In genomic region chr9:37512097-37512496, GRCm38 (mm10) we compare ENCODE assay signal across 15 mouse cellular contexts. TPM values are rescaled to one million over a fixed set of nuclear protein-coding genes. Genes with fewer than 3 reads are reported as not detected.
DNase-seq lines count a peak whose midpoint lies in the region; ATAC-seq and TF ChIP-seq lines count a peak whose summit lies in the region.
"Had no signal": no experiment of that assay in that cellular context is flagged by ENCODE, and none has a peak within 500 bp of the region (broad histone marks: within the 10 kb centered on the region; RNA-seq: fewer than 3 reads in every experiment).

No protein-coding gene starts in this region.

- H3K4me1 ChIP-seq in hindbrain, postnatal 0 days (ENCODE audit: insufficient read depth, low read length), result no peaks in the 10 kb centered on the region; the same call in 1 of the 2 replicates
- no peaks in the 10 kb centered on the region for H3K4me1 ChIP-seq in hindbrain, embryonic 11.5 days (replicated peaks; ENCODE audit: control insufficient read depth, insufficient read depth, low read length)
- H3K4me1 ChIP-seq in lung, postnatal 0 days (ENCODE audit: insufficient read depth, low read depth, low read length), result no peaks in the 10 kb centered on the region
- peaks cover under 1% of the 10 kb centered on the region for H3K4me1 ChIP-seq in bone marrow, adult 2 months (ENCODE audit: control insufficient read depth, insufficient read depth, low read length)

- no peak for TF ChIP-seq EP300 in lung, postnatal 0 days (IDR thresholded peaks at IDR 0.05)

- no peaks in the 10 kb centered on the region for H3K27me3 ChIP-seq in hindbrain, postnatal 0 days (ENCODE audit: insufficient read depth, low read length)
- no peaks in the 10 kb centered on the region for H3K27me3 ChIP-seq in hindbrain, embryonic 11.5 days (ENCODE audit: control insufficient read depth, insufficient read depth, low read length)
- no peaks in the 10 kb centered on the region for H3K27me3 ChIP-seq in lung, postnatal 0 days (replicated peaks; ENCODE audit: insufficient read depth, low read length)
- H3K27me3 ChIP-seq: heart, embryonic 12.5 days; kidney, embryonic 15.5 days had no signal

- no peak overlapping the region for H3K27ac ChIP-seq in hindbrain, postnatal 0 days
- H3K27ac ChIP-seq in hindbrain, embryonic 11.5 days (ENCODE audit: low read depth, low read length), result no peak overlapping the region
- H3K27ac ChIP-seq in lung, postnatal 0 days (ENCODE audit: low read length), result no peak overlapping the region
- H3K27ac ChIP-seq in bone marrow, adult 2 months (ENCODE audit: control insufficient read depth, insufficient read depth, low read depth, low read length, poor library complexity), result no peak overlapping the region
- H3K27ac ChIP-seq: forebrain, embryonic 10.5 days; hindbrain, embryonic 14.5 days; kidney, embryonic 15.5 days had no signal

- H3K9me3 ChIP-seq in hindbrain, postnatal 0 days (ENCODE audit: low read length), result no peaks in the 10 kb centered on the region
- no peaks in the 10 kb centered on the region for H3K9me3 ChIP-seq in hindbrain, embryonic 11.5 days (ENCODE audit: control insufficient read depth, low read length)
- H3K9me3 ChIP-seq in lung, postnatal 0 days (ENCODE audit: low read length), result no peaks in the 10 kb centered on the region
- H3K9me3 ChIP-seq: forebrain, embryonic 10.5 days; heart, embryonic 12.5 days; kidney, embryonic 15.5 days had no signal

- 0 out of 2 replicates have a peak, but pooled peaks have one; percentile 3 for TF ChIP-seq CTCF in hindbrain, postnatal 0 days (IDR thresholded peaks at IDR 0.05; ENCODE audit: low read depth)
- peak; percentile 45 for TF ChIP-seq CTCF in lung, postnatal 0 days (IDR thresholded peaks at IDR 0.05)
- 0 out of 2 replicates have a peak, but pooled peaks have one; percentile 14 for TF ChIP-seq CTCF in bone marrow, adult 2 months (IDR thresholded peaks at IDR 0.05; ENCODE audit: control insufficient read depth, insufficient read depth, low read length)

- no peak for DNase-seq in hindbrain, postnatal 0 days (ENCODE audit: low spot score)
- no peak for DNase-seq in hindbrain, embryonic 11.5 days (ENCODE audit: low spot score)
- no peak for DNase-seq in lung, postnatal 0 days (ENCODE audit: low spot score)
- DNase-seq in lung, postnatal 4 days, result no peak
- DNase-seq in neural tube, embryonic 10.5 days (ENCODE audit: extremely low spot score, low spot score), result no peak
- DNase-seq: cerebellum, postnatal 10 days; layer of hippocampus, adult 9-11 months; thymus, postnatal 25 days had no signal

- no peak for TF ChIP-seq POLR2A in bone marrow, adult 2 months (IDR thresholded peaks at IDR 0.05; ENCODE audit: borderline replicate concordance, control insufficient read depth, low read depth, low read length)

- no peaks in the 10 kb centered on the region for H3K36me3 ChIP-seq in hindbrain, postnatal 0 days (ENCODE audit: insufficient read depth, low read length)
- no peaks in the 10 kb centered on the region for H3K36me3 ChIP-seq in hindbrain, embryonic 11.5 days (ENCODE audit: control insufficient read depth, insufficient read depth, low read length)
- no peaks in the 10 kb centered on the region for H3K36me3 ChIP-seq in lung, postnatal 0 days (ENCODE audit: insufficient read depth, low read length)
- H3K36me3 ChIP-seq: heart, embryonic 12.5 days; kidney, embryonic 15.5 days had no signal

- H3K4me3 ChIP-seq in hindbrain, postnatal 0 days (ENCODE audit: low read length), result no peak overlapping the region
- no peak overlapping the region for H3K4me3 ChIP-seq in hindbrain, embryonic 11.5 days (ENCODE audit: low read depth, low read length)
- no peak overlapping the region for H3K4me3 ChIP-seq in lung, postnatal 0 days (ENCODE audit: low read depth, low read length)
- no peak overlapping the region for H3K4me3 ChIP-seq in bone marrow, adult 2 months (replicated peaks; ENCODE audit: control insufficient read depth, low read depth, low read length)
- H3K4me3 ChIP-seq: forebrain, embryonic 10.5 days; heart, embryonic 12.5 days; kidney, embryonic 15.5 days had no signal

- no peak overlapping the region for H3K4me2 ChIP-seq in hindbrain, postnatal 0 days (ENCODE audit: low read depth, low read length)
- no peak overlapping the region for H3K4me2 ChIP-seq in hindbrain, embryonic 11.5 days (replicated peaks; ENCODE audit: low read depth, low read length)
- H3K4me2 ChIP-seq in lung, postnatal 0 days (replicated peaks; ENCODE audit: low read depth, low read length), result no peak overlapping the region
- H3K4me2 ChIP-seq: heart, embryonic 12.5 days; hindbrain, embryonic 14.5 days; kidney, embryonic 15.5 days had no signal

- ATAC-seq in hindbrain, postnatal 0 days, result no peak
- no peak for ATAC-seq in hindbrain, embryonic 11.5 days (ENCODE audit: low FRiP score)
- ATAC-seq in lung, postnatal 0 days, result no peak
- no peak for ATAC-seq in monocyte, adult 5-6 weeks (replicated peaks; ENCODE audit: insufficient number of reproducible peaks, low FRiP score, low TSS enrichment, poor library complexity, severe bottlenecking)

- no peak overlapping the region for H3K9ac ChIP-seq in hindbrain, postnatal 0 days (replicated peaks; ENCODE audit: low read length)
- no peak overlapping the region for H3K9ac ChIP-seq in hindbrain, embryonic 11.5 days (ENCODE audit: low read depth, low read length)
- H3K9ac ChIP-seq in lung, postnatal 0 days (replicated peaks; ENCODE audit: low read depth), result no peak overlapping the region
- H3K9ac ChIP-seq: heart, embryonic 12.5 days; hindbrain, embryonic 14.5 days; kidney, embryonic 15.5 days had no signal

- 89% methylated on average over 2 of the region's 2 CpGs for WGBS in hindbrain, postnatal 0 days
- WGBS in hindbrain, embryonic 11.5 days, result 97% methylated on average over 2 of the region's 2 CpGs
- 92% methylated on average over 2 of the region's 2 CpGs for WGBS in lung, postnatal 0 days
- WGBS in bone marrow, adult 2 months, result 79% methylated on average over 2 of the region's 2 CpGs

RNA-seq across cellular contexts. Expression of gene Esam, which starts 15.8 kb away (rescaled TPM):
- 34.2 and 43.7 TPM in 2 replicates for total RNA-seq in hindbrain, postnatal 0 days (2014; rRNA removed)
- polyA plus RNA-seq in hindbrain, postnatal 0 days (2015; fragmentation: Nextera tagmentation; extraction: Ambion mirVana), result 36.1 and 37.9 TPM in 2 replicates
- polyA plus RNA-seq in hindbrain, embryonic 11.5 days (2014; fragmentation: Nextera tagmentation; extraction: Ambion mirVana), result 29.1 and 31.2 TPM in 2 replicates
- 256 and 260 TPM in 2 replicates for polyA plus RNA-seq in lung, postnatal 0 days (2015; fragmentation: Nextera tagmentation; extraction: Ambion mirVana)
- 10.8 and 13.7 TPM in 2 replicates for polyA plus RNA-seq in bone marrow, adult 2 months (2011; ENCODE audit: insufficient read depth, insufficient read length, low replicate concordance, missing spikeins)
- 3.2 TPM in 1 of 3 replicates, not detected in the others for total RNA-seq in monocyte, adult 5-6 weeks (2017)

RNA-seq across cellular contexts. Expression of gene Msantd2, which starts 23.0 kb away (rescaled TPM):
- total RNA-seq in hindbrain, postnatal 0 days (2014; rRNA removed), result 20.0 and 34.0 TPM in 2 replicates
- 16.1 and 17.8 TPM in 2 replicates for polyA plus RNA-seq in hindbrain, postnatal 0 days (2015; fragmentation: Nextera tagmentation; extraction: Ambion mirVana)
- 41.1 and 42.3 TPM in 2 replicates for polyA plus RNA-seq in hindbrain, embryonic 11.5 days (2014; fragmentation: Nextera tagmentation; extraction: Ambion mirVana)
- 12.1 and 12.2 TPM in 2 replicates for polyA plus RNA-seq in lung, postnatal 0 days (2015; fragmentation: Nextera tagmentation; extraction: Ambion mirVana)
- polyA plus RNA-seq in bone marrow, adult 2 months (2011; ENCODE audit: insufficient read depth, insufficient read length, low replicate concordance, missing spikeins), result 11.2 and 29.1 TPM in 2 replicates
- 20.9 to 44.1 TPM (median 28.5 TPM) in 3 replicates for total RNA-seq in monocyte, adult 5-6 weeks (2017)

RNA-seq across cellular contexts. Expression of gene Vsig2, which starts 27.0 kb away (rescaled TPM):
- total RNA-seq in hindbrain, postnatal 0 days (2014; rRNA removed), result 3.0 and 3.9 TPM in 2 replicates
- 1.3 and 1.6 TPM in 2 replicates for polyA plus RNA-seq in hindbrain, postnatal 0 days (2015; fragmentation: Nextera tagmentation; extraction: Ambion mirVana)
- 0.80 and 0.85 TPM in 2 replicates for polyA plus RNA-seq in hindbrain, embryonic 11.5 days (2014; fragmentation: Nextera tagmentation; extraction: Ambion mirVana)
- 85.6 and 94.9 TPM in 2 replicates for polyA plus RNA-seq in lung, postnatal 0 days (2015; fragmentation: Nextera tagmentation; extraction: Ambion mirVana)
- 4.0 and 12.2 TPM in 2 replicates for polyA plus RNA-seq in bone marrow, adult 2 months (2011; ENCODE audit: insufficient read depth, insufficient read length, low replicate concordance, missing spikeins)
- total RNA-seq in monocyte, adult 5-6 weeks (2017), result not detected in 3 replicates
- polyA plus RNA-seq: embryonic facial prominence, embryonic 11.5 days had no signal

RNA-seq across cellular contexts. Expression of gene Nrgn, which starts 40.6 kb away (rescaled TPM):
- total RNA-seq in hindbrain, postnatal 0 days (2014; rRNA removed), result 6.0 and 8.3 TPM in 2 replicates
- 11.9 and 15.4 TPM in 2 replicates for polyA plus RNA-seq in hindbrain, postnatal 0 days (2015; fragmentation: Nextera tagmentation; extraction: Ambion mirVana)
- 3.4 TPM in 2 replicates for polyA plus RNA-seq in hindbrain, embryonic 11.5 days (2014; fragmentation: Nextera tagmentation; extraction: Ambion mirVana)
- polyA plus RNA-seq in lung, postnatal 0 days (2015; fragmentation: Nextera tagmentation; extraction: Ambion mirVana), result 4.0 and 4.2 TPM in 2 replicates
- 92.9 and 101 TPM in 2 replicates for polyA plus RNA-seq in bone marrow, adult 2 months (2011; ENCODE audit: insufficient read depth, insufficient read length, low replicate concordance, missing spikeins)
- total RNA-seq in monocyte, adult 5-6 weeks (2017), result 6.3 to 35.0 TPM (median 6.9 TPM) in 3 replicates

RNA-seq across cellular contexts. Expression of gene Siae, which starts 43.4 kb away (rescaled TPM):
- total RNA-seq in hindbrain, postnatal 0 days (2014; rRNA removed), result 9.7 and 18.7 TPM in 2 replicates
- 12.5 and 15.5 TPM in 2 replicates for polyA plus RNA-seq in hindbrain, postnatal 0 days (2015; fragmentation: Nextera tagmentation; extraction: Ambion mirVana)
- 7.8 and 8.8 TPM in 2 replicates for polyA plus RNA-seq in hindbrain, embryonic 11.5 days (2014; fragmentation: Nextera tagmentation; extraction: Ambion mirVana)
- polyA plus RNA-seq in lung, postnatal 0 days (2015; fragmentation: Nextera tagmentation; extraction: Ambion mirVana), result 7.7 and 9.9 TPM in 2 replicates
- polyA plus RNA-seq in bone marrow, adult 2 months (2011; ENCODE audit: insufficient read depth, insufficient read length, low replicate concordance, missing spikeins), result 1.9 and 7.2 TPM in 2 replicates
- total RNA-seq in monocyte, adult 5-6 weeks (2017), result 4.1 to 10.4 TPM (median 4.7 TPM) in 3 replicates
